Mouse (Mus musculus) megakaryocyte progenitor cell, adult 5-6 weeks (primary cell): ENCODE results near the gene Ube2d1. TPM values are rescaled to one million over a fixed set of nuclear protein-coding genes. Genes with fewer than 3 reads are reported as not detected.

Experiments
- ATAC-seq: replicated peaks from 2 replicates; pipeline ENCODE4 v1.8.0; 2016; ENCODE audit warnings: mild to moderate bottlenecking, moderate TSS enrichment, inconsistent platforms; ENCODE audit not compliant: poor library complexity
- total RNA-seq, 2 experiments: library from RNA; stranded (forward) in 1 of 2; stranded (reverse) in 1 of 2; fragments of 157-497, 149-512 nt in 1 of 2; fragments of 200-1000 nt in 1 of 2; gene quantifications; 2 replicates each; pipeline versions ENCODE4 v1.2.3 to v1.2.4; 2015 to 2017

Gene Ube2d1
- total RNA-seq, 2 experiments from 2014 or later = 10.5 to 65.5 TPM

GRCm38 (mm10) chr10:71234071-71234470 lies 51.0 kb downstream of the Ube2d1 start:
- no peak for ATAC-seq

DNA sequence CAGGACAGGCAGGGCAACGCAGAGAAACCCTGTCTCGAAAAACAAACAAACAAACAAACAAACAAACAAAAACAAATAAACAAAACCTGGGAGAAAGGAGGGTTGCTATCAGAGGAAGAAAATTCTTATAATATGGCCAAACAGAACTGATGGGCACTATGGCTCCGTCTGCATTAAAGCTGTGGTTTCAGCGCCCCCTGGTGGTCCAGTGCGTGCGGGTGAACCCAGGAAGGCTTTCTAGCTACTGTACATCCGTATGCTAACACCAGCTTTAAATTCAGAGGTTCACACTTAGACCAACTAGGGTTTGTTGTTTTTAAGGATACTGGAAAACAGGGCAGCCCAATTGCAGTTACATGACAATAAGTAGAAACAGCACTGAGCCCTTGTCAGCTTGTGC lies 59.2 kb downstream of the Ube2d1 start:
- peak; percentile 94 for ATAC-seq

GRCm38 (mm10) chr10:71223101-71223500 lies 62.0 kb downstream of the Ube2d1 start:
- no peak for ATAC-seq

DNA sequence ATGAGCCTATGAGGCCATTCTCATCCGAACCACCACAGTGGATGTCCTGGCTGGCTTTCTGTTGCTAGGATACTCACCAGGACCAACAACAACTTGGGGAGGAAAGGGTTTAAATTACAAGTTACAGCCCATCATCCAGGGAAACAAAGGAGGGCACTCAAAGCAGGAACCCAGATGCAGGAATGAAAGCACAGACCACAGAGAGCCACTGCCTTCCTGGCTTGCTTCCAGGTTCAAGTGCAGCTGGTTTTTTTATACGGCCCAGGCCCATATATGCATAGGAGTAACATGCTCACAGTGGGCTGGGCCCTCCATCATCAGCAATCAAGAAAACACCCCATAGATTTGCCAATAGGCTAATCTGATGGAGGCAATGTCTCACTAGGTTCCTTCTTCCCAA lies 62.4 kb downstream of the Ube2d1 start:
- ATAC-seq = no peak

DNA sequence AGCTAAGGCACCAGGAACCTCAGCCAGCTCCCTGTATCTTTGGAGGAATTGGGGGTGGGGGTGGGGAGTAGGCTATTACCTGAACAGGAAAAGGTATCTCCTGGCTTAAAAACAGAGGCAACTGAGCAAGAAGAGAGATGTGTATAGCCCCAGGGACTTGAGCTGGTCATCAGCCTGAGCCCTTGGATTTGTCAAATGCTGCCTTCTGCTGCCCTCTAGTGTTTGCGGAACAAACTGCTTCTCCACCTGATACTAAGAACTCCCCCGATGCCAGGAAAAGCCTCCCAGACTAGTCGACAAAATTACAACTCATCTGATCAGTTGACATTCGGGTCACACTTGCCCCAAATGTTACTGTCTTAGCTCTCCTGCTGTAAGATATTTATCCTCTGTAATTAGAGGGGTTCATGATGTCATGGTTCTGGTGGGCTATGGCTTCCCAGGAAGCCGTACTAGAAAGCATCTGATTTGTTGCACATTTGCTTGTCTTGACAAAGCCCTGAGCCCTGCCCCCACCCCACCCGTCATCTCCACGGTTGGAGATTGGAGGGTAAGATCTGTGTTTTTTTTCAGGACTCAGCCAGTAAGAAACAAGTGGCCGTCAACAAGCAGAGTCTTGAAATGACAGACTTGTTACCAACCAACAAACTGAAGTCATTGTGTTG lies 66.7 kb downstream of the Ube2d1 start:
- peak; percentile 92 for ATAC-seq

DNA sequence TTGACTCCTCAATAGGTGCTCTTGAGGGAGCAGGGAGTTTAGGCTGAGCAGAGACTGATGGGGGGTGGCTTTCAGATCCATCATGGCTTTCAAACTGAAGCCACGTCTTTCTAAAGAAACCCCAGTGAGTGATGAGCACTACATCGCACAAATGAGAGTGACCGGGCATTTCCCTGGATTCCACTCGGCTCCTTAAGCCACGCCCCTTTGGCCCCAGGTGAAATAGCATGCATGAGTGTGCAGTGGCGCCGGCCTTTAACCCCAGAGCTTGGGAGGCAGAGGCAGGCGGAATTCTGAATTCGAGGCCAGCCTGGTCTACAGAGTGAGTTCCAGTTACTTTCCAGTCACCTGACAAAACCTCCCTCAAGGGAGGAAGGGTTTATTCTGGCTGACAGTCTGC lies 69.1 kb downstream of the Ube2d1 start:
- no peak for ATAC-seq

Other genes starting within 250 kb of the Ube2d1 start
- gene Bicc1, start 125.6 kb downstream of the Ube2d1 start, total RNA-seq (2015) = not detected in 2 replicates
- gene Bicc1, start 125.6 kb downstream of the Ube2d1 start, total RNA-seq (2017) = not detected in 2 replicates
- gene Tfam, start 47.0 kb downstream of the Ube2d1 start, total RNA-seq (2015) = 63.2 and 67.9 TPM in 2 replicates
- gene Tfam, start 47.0 kb downstream of the Ube2d1 start, total RNA-seq (2017) = 100 and 136 TPM in 2 replicates
- 32.8 and 36.6 TPM in 2 replicates for gene Cisd1, start 59.7 kb upstream of the Ube2d1 start, total RNA-seq (2015)
- gene Cisd1, start 59.7 kb upstream of the Ube2d1 start, total RNA-seq (2017) = 14.7 and 15.4 TPM in 2 replicates
- gene Ipmk, start 62.5 kb upstream of the Ube2d1 start, total RNA-seq (2015) = 25.7 and 26.0 TPM in 2 replicates
- gene Ipmk, start 62.5 kb upstream of the Ube2d1 start, total RNA-seq (2017) = 24.8 and 25.4 TPM in 2 replicates